Mouse (Mus musculus) MEL (cell line): ENCODE data around the gene Caskin1. TPM values are rescaled to one million over a fixed set of nuclear protein-coding genes. Genes with fewer than 3 reads are reported as not detected.
A peak's percentile ranks its signal among the peaks of the same experiment; 100 is the strongest.

Experiments
- DNase-seq: peaks from one replicate; pipeline ENCODE4 v3.0.0; 2011; ENCODE audit warnings: low read depth, low spot score
- H3K27ac ChIP-seq: 2 replicates; pipeline ENCODE4 v1.5.1; 2012; ENCODE audit warnings: low read depth, mild to moderate bottlenecking, control low read depth, low read length, moderate library complexity; ENCODE audit not compliant: control insufficient read depth
- H3K27me3 ChIP-seq, 2 experiments: fragments of 150-350 bp in 1 of 2; sonication (generic) in 1 of 2; 2 replicates each; pipeline ENCODE4 v1.6.1; 2012; ENCODE audit warnings: low read length in 2 of 2, mild to moderate bottlenecking in 2 of 2, improper control_type of control experiment in 1 of 2, moderate library complexity in 1 of 2; ENCODE audit not compliant: insufficient read depth in 2 of 2, control insufficient read depth in 1 of 2
- H3K36me3 ChIP-seq, 2 experiments: 2 replicates each; pipeline ENCODE4 v1.6.1; 2012 to 2014; ENCODE audit warnings: low read length in 2 of 2, improper control_type of control experiment in 1 of 2, inconsistent platforms in 1 of 2, mild to moderate bottlenecking in 1 of 2; ENCODE audit not compliant: insufficient read depth in 2 of 2, control insufficient read depth in 1 of 2
- H3K4me1 ChIP-seq, 2 experiments: fragments of 150-350 bp in 1 of 2; sonication (generic) in 1 of 2; 2 replicates each; pipeline ENCODE4 v1.6.1; 2012; ENCODE audit warnings: low read length in 2 of 2, improper control_type of control experiment in 1 of 2, mild to moderate bottlenecking in 1 of 2; ENCODE audit not compliant: insufficient read depth in 2 of 2, control insufficient read depth in 1 of 2
- H3K4me3 ChIP-seq, 2 experiments: fragments of 150-350 bp in 1 of 2; sonication (generic) in 1 of 2; 2 replicates each; pipeline ENCODE4 v1.5.1; 2012; ENCODE audit warnings: low read depth in 2 of 2, low read length in 2 of 2, mild to moderate bottlenecking in 2 of 2, moderate library complexity in 2 of 2, control low read depth in 1 of 2, improper control_type of control experiment in 1 of 2; ENCODE audit not compliant: control insufficient read depth in 1 of 2, insufficient read depth in 1 of 2
- H3K79me2 ChIP-seq: 2 replicates; pipeline ENCODE4 v1.6.1; 2012; ENCODE audit warnings: mild to moderate bottlenecking, low read length, moderate library complexity; ENCODE audit not compliant: control insufficient read depth, poor library complexity, insufficient read depth
- H3K9ac ChIP-seq: 2 replicates; pipeline ENCODE4 v1.6.1; 2012; ENCODE audit warnings: low read depth, mild to moderate bottlenecking, control low read depth, low read length, moderate library complexity; ENCODE audit not compliant: control insufficient read depth, poor library complexity, severe bottlenecking
- H3K9me3 ChIP-seq: fragments of 150-350 bp; sonication (generic); replicated peaks from 2 replicates; pipeline ENCODE4 v1.6.1; 2012; ENCODE audit warnings: mild to moderate bottlenecking, low read length, improper control_type of control experiment, moderate library complexity; ENCODE audit not compliant: insufficient read depth
- CTCF ChIP-seq, 3 experiments: IDR thresholded peaks in 2 of 3; conservative IDR thresholded peaks in 1 of 3; 2 replicates each; pipeline ENCODE4 v1.5.1; 2011 to 2012; ENCODE audit warnings: low read length in 3 of 3, low read depth in 2 of 3, mild to moderate bottlenecking in 2 of 3, improper control_type of control experiment in 1 of 3, inconsistent platforms in 1 of 3, mixed read lengths in 1 of 3, moderate library complexity in 1 of 3; ENCODE audit not compliant: control insufficient read depth in 1 of 3, insufficient read depth in 1 of 3, poor library complexity in 1 of 3, severe bottlenecking in 1 of 3
- E2F4 ChIP-seq: IDR thresholded peaks from 2 replicates; pipeline ENCODE4 v1.6.1; 2011; ENCODE audit warnings: low read depth, low read length, improper control_type of control experiment, borderline replicate concordance
- ELF1 ChIP-seq: IDR thresholded peaks from 2 replicates; pipeline ENCODE4 v1.6.1; 2014; ENCODE audit warnings: low read depth, mild to moderate bottlenecking, inconsistent platforms, low read length, improper control_type of control experiment, moderate library complexity
- ETS1 ChIP-seq: IDR thresholded peaks from 2 replicates; pipeline ENCODE4 v1.6.1; 2012; ENCODE audit warnings: low read depth, mild to moderate bottlenecking, inconsistent platforms, low read length, improper control_type of control experiment, moderate library complexity
- GATA1 ChIP-seq: IDR thresholded peaks from 2 replicates; pipeline ENCODE4 v1.6.1; 2011; ENCODE audit warnings: low read depth, low read length, improper control_type of control experiment
- HCFC1 ChIP-seq: IDR thresholded peaks from 2 replicates; pipeline ENCODE4 v1.6.1; 2012; ENCODE audit warnings: low read depth, mild to moderate bottlenecking, inconsistent platforms, low read length, improper control_type of control experiment, moderate library complexity
- JUND ChIP-seq: IDR thresholded peaks from 2 replicates; pipeline ENCODE4 v1.6.1; 2011; ENCODE audit warnings: low read depth, mild to moderate bottlenecking, improper control_type of control experiment, low read length
- MYB ChIP-seq: IDR thresholded peaks from 2 replicates; pipeline ENCODE4 v1.6.1; 2011; ENCODE audit warnings: mild to moderate bottlenecking, low read depth, low read length, improper control_type of control experiment
- MYC ChIP-seq: IDR thresholded peaks from 2 replicates; pipeline ENCODE4 v1.6.1; 2011; ENCODE audit warnings: low read depth, mild to moderate bottlenecking, low read length, improper control_type of control experiment, moderate library complexity
- NELFE ChIP-seq: IDR thresholded peaks from 2 replicates; pipeline ENCODE4 v1.6.1; 2011; ENCODE audit warnings: low read depth, low read length, improper control_type of control experiment
- POLR2A ChIP-seq, 2 experiments: IDR thresholded peaks; 2 replicates each; pipeline ENCODE4 v1.6.1; 2011 to 2012; ENCODE audit warnings: low read length in 2 of 2, mild to moderate bottlenecking in 2 of 2, control low read depth in 1 of 2, improper control_type of control experiment in 1 of 2, low read depth in 1 of 2, moderate library complexity in 1 of 2; ENCODE audit not compliant: control insufficient read depth in 1 of 2, insufficient read depth in 1 of 2, poor library complexity in 1 of 2
- POLR2AphosphoS2 ChIP-seq: IDR thresholded peaks from 2 replicates; pipeline ENCODE4 v1.6.1; 2011; ENCODE audit warnings: low read length, improper control_type of control experiment
- POLR2AphosphoS5 ChIP-seq: IDR thresholded peaks from 2 replicates; pipeline ENCODE4 v1.6.1; 2012; ENCODE audit warnings: low read depth, borderline replicate concordance, mild to moderate bottlenecking, inconsistent platforms, low read length, moderate library complexity, mixed read lengths
- RAD21 ChIP-seq: IDR thresholded peaks from 2 replicates; pipeline ENCODE4 v1.6.1; 2011; ENCODE audit warnings: mild to moderate bottlenecking, low read depth, low read length, improper control_type of control experiment
- SIN3A ChIP-seq: IDR thresholded peaks from 2 replicates; pipeline ENCODE4 v1.6.1; 2012; ENCODE audit warnings: low read length, improper control_type of control experiment, inconsistent platforms
- SMC3 ChIP-seq: IDR thresholded peaks from 2 replicates; pipeline ENCODE4 v1.6.1; 2011; ENCODE audit warnings: low read depth, low read length, improper control_type of control experiment
- ZKSCAN1 ChIP-seq: IDR thresholded peaks from 2 replicates; pipeline ENCODE4 v1.6.1; 2012; ENCODE audit warnings: low read depth, mild to moderate bottlenecking, inconsistent platforms, low read length, improper control_type of control experiment, moderate library complexity
- ZMIZ1 ChIP-seq: IDR thresholded peaks from 2 replicates; pipeline ENCODE4 v1.6.1; 2012; ENCODE audit warnings: low read depth, mild to moderate bottlenecking, inconsistent platforms, low read length, improper control_type of control experiment, moderate library complexity
- polyA plus RNA-seq, 2 experiments: library from polyadenylated mRNA; stranded (reverse) in 1 of 2; unstranded in 1 of 2; fragments of >175 nt in 1 of 2; fragments of >200 nt in 1 of 2; gene quantifications; 2 replicates each; pipeline versions ENCODE4 v1.2.1 to v1.2.4; 2012; ENCODE audit warnings: low replicate concordance in 2 of 2, low read depth in 1 of 2; ENCODE audit not compliant: insufficient read length in 2 of 2, insufficient read depth in 1 of 2, missing spikeins in 1 of 2
- total RNA-seq: library from RNA; depleted of rRNA; stranded (reverse); fragments of 300-350 nt; gene quantifications from 2 replicates; pipeline ENCODE4 v1.2.3, GENCODE M21; 2012

Gene Caskin1
- total and polyA plus RNA-seq, 3 experiments = 0.04 to 0.38 TPM; not detected in 1

- peak; percentile 72 for DNase-seq
Observed at GRCm38 (mm10) chr17:24529007-24529451, 40.6 kb downstream of the Caskin1 start.

DNA sequence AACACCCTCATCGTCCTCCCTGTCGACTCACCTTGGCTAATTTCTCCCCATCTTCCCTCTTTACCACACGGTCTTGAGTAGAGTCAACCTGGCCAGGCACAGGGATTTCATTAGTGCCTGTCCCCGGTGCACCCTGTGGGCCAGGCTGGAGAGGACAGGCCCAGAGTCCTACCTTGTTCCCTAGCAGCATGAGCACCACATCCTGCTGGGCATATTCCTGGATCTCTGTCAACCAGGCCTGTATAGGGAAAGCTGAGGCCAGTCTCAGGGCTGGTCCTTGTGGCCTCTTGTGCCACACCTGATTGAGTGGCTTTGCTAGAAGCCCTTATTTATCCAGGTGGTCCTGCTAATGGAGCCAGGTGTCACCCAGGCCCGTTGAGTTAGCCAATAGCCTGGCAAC lies 41.5 kb downstream of the Caskin1 start:
- TF ChIP-seq HCFC1 = no peak
- no peak for TF ChIP-seq ELF1
- peak; percentile 18; the same call in 1 of the 2 replicates for TF ChIP-seq POLR2AphosphoS5
- TF ChIP-seq POLR2AphosphoS2 = peak; percentile 84
- peak; percentile 26 to 48; a peak in 3 of 4 replicates for TF ChIP-seq POLR2A (IDR thresholded peaks at IDR 0.05; ENCODE audit: control insufficient read depth in 1 of 2, insufficient read depth in 1 of 2, low read depth in 1 of 2, low read length in 2 of 2, poor library complexity in 1 of 2)
- TF ChIP-seq SMC3 = peak; percentile 24; the same call in 1 of the 2 replicates
- no peak for TF ChIP-seq E2F4
- no peak for TF ChIP-seq GATA1
- 0 out of 2 replicates have a peak, but pooled peaks have one; percentile 43 for TF ChIP-seq MYB
- TF ChIP-seq JUND = no peak
- TF ChIP-seq ZMIZ1 = peak; percentile 59; the same call in 1 of the 2 replicates
- no peak for TF ChIP-seq RAD21
- peak; percentile 67; the same call in 1 of the 2 replicates for TF ChIP-seq MYC
- TF ChIP-seq NELFE = peak; percentile 46
- TF ChIP-seq SIN3A = 0 out of 2 replicates have a peak, but pooled peaks have one; percentile 23
- TF ChIP-seq ETS1 = no peak
- peaks cover 0 to 8% of the 10 kb centered on the region in 2 experiments; a peak in 1 of 4 replicates for H3K4me1 ChIP-seq
- H3K27ac ChIP-seq = peak overlapping the region; percentile 81

More at GRCm38 (mm10) chr17:24529007-24529451, 40.6 kb downstream of the Caskin1 start:
- H3K9me3 ChIP-seq = no peaks in the 10 kb centered on the region
- TF ChIP-seq ZKSCAN1 (no peak), CTCF (IDR thresholded peaks at IDR 0.05 in 2 of 3, conservative IDR thresholded peaks at IDR 0.05 in 1 of 3; ENCODE audit: control insufficient read depth in 1 of 3, insufficient read depth in 1 of 3, low read depth in 2 of 3, low read length in 3 of 3, poor library complexity in 1 of 3, severe bottlenecking in 1 of 3) (peak; percentile 32 to 57 (median 42)), POLR2A (IDR thresholded peaks at IDR 0.05; ENCODE audit: control insufficient read depth in 1 of 2, insufficient read depth in 1 of 2, low read depth in 1 of 2, low read length in 2 of 2, poor library complexity in 1 of 2) (peak in 1 of 2 experiments; percentile 49; a peak in 2 of 4 replicates), POLR2AphosphoS2 (peak; percentile 16; the same call in 1 of the 2 replicates)
- H3K79me2 ChIP-seq = peaks cover 44% of the 10 kb centered on the region
- peaks cover 0 to 10% of the 10 kb centered on the region in 2 experiments; a peak in 3 of 4 replicates for H3K36me3 ChIP-seq
- H3K9ac ChIP-seq = peak overlapping the region; percentile 76
- H3K27ac ChIP-seq = peak overlapping the region; percentile 81
- peaks cover 0 to 8% of the 10 kb centered on the region in 2 experiments; a peak in 1 of 4 replicates for H3K4me1 ChIP-seq
- peak overlapping the region; percentile 54 to 71 for H3K4me3 ChIP-seq
- no peaks in the 10 kb centered on the region for H3K27me3 ChIP-seq

More for the DNA sequence above, 41.5 kb downstream of the Caskin1 start:
- H3K36me3 ChIP-seq = peaks cover 0 to 10% of the 10 kb centered on the region in 2 experiments; a peak in 3 of 4 replicates
- peak; percentile 67 for DNase-seq
- no peaks in the 10 kb centered on the region for H3K27me3 ChIP-seq
- peak overlapping the region; percentile 76 for H3K9ac ChIP-seq
- H3K9me3 ChIP-seq = no peaks in the 10 kb centered on the region
- H3K79me2 ChIP-seq = peaks cover 39% of the 10 kb centered on the region
- peak overlapping the region in 1 of 2 experiments; percentile 71; a peak in 2 of 4 replicates for H3K4me3 ChIP-seq
